Mouse (Mus musculus) G1E (cell line): ENCODE results near the gene Rpl26. TPM values are rescaled to one million over a fixed set of nuclear protein-coding genes. Genes with fewer than 3 reads are reported as not detected.
A peak's percentile ranks its signal among the peaks of the same experiment; 100 is the strongest.
"Not testable (repeated sequence)": the region's sequence is repeated elsewhere in the genome, so short reads cannot be mapped to it uniquely, and the experiment has no call there.

ENCODE experiments used
- ATAC-seq: 2 replicates; pipeline ENCODE4 v1.8.0; 2016; ENCODE audit warnings: mild to moderate bottlenecking; ENCODE audit not compliant: insufficient number of reproducible peaks, poor library complexity, low FRiP score, severe bottlenecking; ENCODE audit errors: extremely low read depth
- DNase-seq: peaks from one replicate; pipeline ENCODE4 v3.0.0; 2012; ENCODE audit warnings: low spot score
- H3K27me3 ChIP-seq: 2 replicates; pipeline ENCODE4 v1.6.1; 2012; ENCODE audit warnings: mild to moderate bottlenecking, low read length, inconsistent platforms; ENCODE audit not compliant: insufficient read depth
- H3K36me3 ChIP-seq: replicated peaks from 2 replicates; pipeline ENCODE3; 2012; ENCODE audit warnings: mild to moderate bottlenecking, inconsistent platforms
- H3K4me1 ChIP-seq: 2 replicates; pipeline ENCODE4 v1.6.1; 2012; ENCODE audit warnings: low read depth, low read length, inconsistent platforms, mixed read lengths; ENCODE audit not compliant: insufficient read depth
- H3K4me3 ChIP-seq: 2 replicates; pipeline ENCODE4 v1.5.1; 2012; ENCODE audit warnings: low read depth, mild to moderate bottlenecking, inconsistent platforms, low read length, moderate library complexity, mixed read lengths
- H3K9me3 ChIP-seq: replicated peaks from 2 replicates; pipeline ENCODE4 v1.6.1; 2012; ENCODE audit warnings: inconsistent platforms
- CTCF ChIP-seq: IDR thresholded peaks from 2 replicates; pipeline ENCODE4 v1.5.1; 2012; ENCODE audit warnings: low read depth, low read length, inconsistent platforms, mixed read lengths
- GATA1 ChIP-seq: IDR thresholded peaks from 2 replicates; pipeline ENCODE4 v1.6.1; 2012; ENCODE audit warnings: borderline replicate concordance, low read length, inconsistent platforms, mixed read lengths
- GATA2 ChIP-seq: IDR thresholded peaks from 2 replicates; pipeline ENCODE4 v1.6.1; 2012; ENCODE audit warnings: low read depth, low read length, inconsistent platforms, borderline replicate concordance
- POLR2AphosphoS5 ChIP-seq: IDR thresholded peaks from 2 replicates; pipeline ENCODE4 v1.6.1; 2012; ENCODE audit warnings: low read depth, low read length, inconsistent platforms; ENCODE audit not compliant: insufficient replicate concordance
- TAL1 ChIP-seq: conservative IDR thresholded peaks from 2 replicates; pipeline ENCODE4 v1.6.1; 2012; ENCODE audit warnings: low read depth, low read length, inconsistent platforms, mixed read lengths
- polyA plus RNA-seq: library from polyadenylated mRNA; stranded (reverse); fragments of >175 nt; gene quantifications from 2 replicates; pipeline ENCODE4 v1.2.3, GENCODE M21; 2012
- total RNA-seq, 2 experiments: library from RNA; stranded (forward) in 1 of 2; stranded (reverse) in 1 of 2; fragments of 200-1000 nt in 1 of 2; fragments of >200 nt in 1 of 2; fragmentation: Nextera tagmentation in 1 of 2; gene quantifications; 2 replicates each; pipeline ENCODE4 v1.2.3; 2014 to 2017

Rpl26 gene
- total and polyA plus RNA-seq, 3 experiments: 273 to 4,820 (median 1,719) TPM

- TF ChIP-seq CTCF: no peak
- TF ChIP-seq TAL1: no peak
- TF ChIP-seq POLR2AphosphoS5: no peak
- no peak for TF ChIP-seq GATA1
- no peak for TF ChIP-seq GATA2
- Histone ChIP-seq H3K4me1 (peaks cover 12% of the 10 kb centered on the region), H3K36me3 (no peaks in the 10 kb centered on the region), H3K9me3 (no peaks in the 10 kb centered on the region), H3K27me3 (peaks cover 32% of the 10 kb centered on the region), H3K4me3 (no peak overlapping the region)
- DNase-seq (no peak), ATAC-seq (no peak)
These were observed 23.4 kb downstream of the Rpl26 start for GRCm38 (mm10) chr11:68924749-68925148.

DNA sequence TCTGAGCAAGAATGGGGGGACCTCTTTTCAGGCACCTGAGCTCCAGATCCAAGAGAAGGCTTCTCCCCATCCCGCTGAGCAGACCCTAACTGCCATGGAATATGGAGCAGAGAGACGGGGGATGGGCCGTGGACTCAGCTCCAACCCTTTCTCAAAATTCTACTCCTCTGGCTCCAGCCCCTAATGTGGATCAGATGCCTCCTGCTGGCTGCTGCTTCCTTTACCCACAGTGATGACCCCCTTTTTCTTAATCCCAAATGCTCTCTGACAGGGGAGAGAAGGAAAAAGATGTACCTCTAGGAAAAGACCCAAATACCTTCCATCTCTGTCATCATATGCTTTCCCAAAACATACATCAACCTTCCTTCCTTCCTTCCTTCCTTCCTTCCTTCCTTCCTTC, 25.6 kb downstream of the Rpl26 start, which contains the start of gene Odf4:
Odf4 (minus strand) TSS at position 101 of the 400 bp plus-strand sequence.
- no peak for TF ChIP-seq CTCF
- no peak for TF ChIP-seq GATA2
- TF ChIP-seq GATA1: no peak
- Histone ChIP-seq H3K36me3 (no peaks in the 10 kb centered on the region), H3K4me1 (peaks cover 12% of the 10 kb centered on the region), H3K4me3 (no peak within 1 kb of the TSS), H3K27me3 (peaks cover 36% of the 10 kb centered on the region), H3K9me3 (no peaks in the 10 kb centered on the region)
- no peak for DNase-seq
- no peak for ATAC-seq

DNA sequence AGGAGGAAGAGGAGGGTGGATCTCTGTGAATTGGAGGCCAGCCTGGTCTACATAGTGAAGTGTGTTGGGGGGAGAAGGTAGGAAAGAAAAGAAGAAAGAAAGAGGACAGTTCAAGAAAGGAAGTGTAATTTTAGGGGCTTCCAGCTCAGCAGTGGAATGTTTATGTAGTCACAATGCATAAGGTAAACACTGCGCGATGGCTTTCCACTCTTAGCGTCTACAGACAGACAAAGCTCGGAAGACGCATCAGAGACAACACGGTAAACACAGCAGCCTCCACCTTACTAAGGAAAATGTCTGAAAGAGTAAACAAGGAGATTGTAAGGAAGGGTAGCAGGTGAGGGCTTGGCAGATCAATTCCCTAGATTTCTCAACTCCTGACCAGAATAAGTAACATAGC, 28.6 kb downstream of the Rpl26 start:
- Histone ChIP-seq H3K36me3 (no peaks in the 10 kb centered on the region), H3K27me3 (peaks cover 52% of the 10 kb centered on the region), H3K4me1 (no peaks in the 10 kb centered on the region), H3K4me3 (no peak overlapping the region), H3K9me3 (no peaks in the 10 kb centered on the region)
- no peak for TF ChIP-seq GATA2
- TF ChIP-seq TAL1: no peak
- TF ChIP-seq GATA1: no peak
- TF ChIP-seq POLR2AphosphoS5: no peak
- no peak for TF ChIP-seq CTCF
- no peak for DNase-seq
- ATAC-seq: no peak

- Histone ChIP-seq H3K9me3 (no peaks in the 10 kb centered on the region), H3K4me1 (no peaks in the 10 kb centered on the region), H3K36me3 (no peaks in the 10 kb centered on the region), H3K4me3 (no peak overlapping the region), H3K27me3 (peaks cover 37% of the 10 kb centered on the region)
- DNase-seq: no peak
- TF ChIP-seq GATA2: no peak
- no peak for ATAC-seq
These were observed 32.6 kb downstream of the Rpl26 start for GRCm38 (mm10) chr11:68933885-68934507.

- not testable (repeated sequence) for H3K36me3 ChIP-seq, ATAC-seq, DNase-seq, H3K4me3 ChIP-seq, H3K9me3 ChIP-seq
- Histone ChIP-seq H3K4me1 (peaks cover 11% of the 10 kb centered on the region), H3K27me3 (peaks cover 21% of the 10 kb centered on the region)
These were observed 35.6 kb downstream of the Rpl26 start for GRCm38 (mm10) chr11:68936951-68937350.

- peaks cover 5% of the 10 kb centered on the region for H3K27me3 ChIP-seq
- peaks cover 11% of the 10 kb centered on the region for H3K4me1 ChIP-seq
- no peak for TF ChIP-seq GATA1
- TF ChIP-seq GATA2: no peak
- no peak for TF ChIP-seq TAL1
- TF ChIP-seq CTCF: no peak
- no peak for TF ChIP-seq POLR2AphosphoS5
- no peaks in the 10 kb centered on the region for H3K9me3 ChIP-seq
- H3K4me3 ChIP-seq: peak overlapping the region; percentile 64
- peak; percentile 98 for ATAC-seq
- H3K36me3 ChIP-seq: peaks cover 14% of the 10 kb centered on the region
- DNase-seq: peak; percentile 92
These were observed 38.3 kb downstream of the Rpl26 start for GRCm38 (mm10) chr11:68939451-68940304.

- Histone ChIP-seq H3K27me3 (peaks cover 8% of the 10 kb centered on the region), H3K9me3 (no peaks in the 10 kb centered on the region), H3K4me1 (peaks cover 11% of the 10 kb centered on the region), H3K36me3 (peaks cover 14% of the 10 kb centered on the region), H3K4me3 (peak overlapping the region; percentile 64; the same call in 1 of the 2 replicates)
- DNase-seq: no peak
- no peak for TF ChIP-seq POLR2AphosphoS5
- no peak for TF ChIP-seq GATA1
- TF ChIP-seq GATA2: no peak
- TF ChIP-seq TAL1: no peak
- no peak for ATAC-seq
These were observed 39.1 kb downstream of the Rpl26 start for GRCm38 (mm10) chr11:68940516-68940915.
